Mouse (Mus musculus) testis, adult 2 months (tissue): Measurements from ENCODE around the gene Cldn15.

Experiments used
- CTCF ChIP-seq: fragments of 200-500 bp; IDR thresholded peaks from 2 replicates; pipeline ENCODE4 v1.5.1; 2012; ENCODE audit warnings: low read depth, mild to moderate bottlenecking, inconsistent platforms, low read length, moderate library complexity; ENCODE audit not compliant: control insufficient read depth, insufficient read depth, insufficient replicate concordance
- POLR2A ChIP-seq: fragments of 200-500 bp; IDR thresholded peaks from 2 replicates; pipeline ENCODE4 v1.6.1; 2012; ENCODE audit warnings: low read depth, mild to moderate bottlenecking, inconsistent platforms, low read length, moderate library complexity; ENCODE audit not compliant: control insufficient read depth

DNA sequence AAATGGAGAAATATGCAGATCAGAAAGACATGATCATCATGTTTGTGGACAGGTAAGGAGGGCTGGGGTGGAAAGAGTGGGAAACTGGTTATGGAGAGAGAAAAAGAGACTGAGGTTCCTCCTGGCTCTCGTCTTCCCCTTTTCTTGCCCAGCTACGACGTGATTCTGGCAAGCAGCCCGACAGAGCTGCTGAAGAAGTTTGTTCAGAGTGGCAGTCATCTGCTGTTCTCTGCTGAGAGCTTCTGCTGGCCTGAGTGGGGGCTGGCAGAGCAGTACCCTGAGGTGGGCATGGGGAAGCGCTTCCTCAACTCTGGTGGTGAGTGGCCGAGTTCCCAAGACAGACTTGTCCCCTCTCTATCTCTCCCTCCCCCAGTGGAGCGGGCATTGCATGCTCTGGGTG lies 22.0 kb downstream of the Cldn15 start:
- TF ChIP-seq CTCF (no peak), POLR2A (no peak)
